Mouse (Mus musculus): ENCODE data around the gene Fam117a. TPM values are rescaled to one million over a fixed set of nuclear protein-coding genes. Genes with fewer than 3 reads are reported as not detected.
"Not testable (repeated sequence)": the region's sequence is repeated elsewhere in the genome, so short reads cannot be mapped to it uniquely, and the experiment has no call there.

The Fam117a gene
- polyA plus RNA-seq, 1 experiment: 28.6 TPM

DNA sequence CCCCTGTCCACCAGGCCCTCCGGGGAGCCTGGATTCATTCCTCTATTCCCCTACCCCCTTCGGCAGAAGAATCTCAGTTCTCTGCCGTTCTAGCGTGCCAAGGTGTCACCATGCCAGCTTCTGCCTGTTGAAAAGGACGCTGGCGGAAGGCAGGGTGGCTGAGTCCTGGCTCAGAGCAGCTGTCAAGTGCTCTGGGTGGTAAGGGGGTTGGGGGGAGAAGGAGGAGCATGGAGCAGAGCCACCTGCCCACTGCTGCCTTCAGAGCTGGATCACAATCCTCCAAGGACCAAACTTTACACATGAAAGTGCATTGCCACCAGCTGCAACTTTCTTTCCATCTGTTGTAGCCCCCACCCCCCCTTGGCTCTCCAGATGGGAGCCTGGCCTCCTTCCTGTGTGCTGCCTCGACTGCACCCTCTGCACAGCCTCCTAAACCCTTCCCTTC lies 55.4 kb downstream of the Fam117a start:
- DNase-seq (ENCODE audit: low read depth): peak; percentile 80

DNA sequence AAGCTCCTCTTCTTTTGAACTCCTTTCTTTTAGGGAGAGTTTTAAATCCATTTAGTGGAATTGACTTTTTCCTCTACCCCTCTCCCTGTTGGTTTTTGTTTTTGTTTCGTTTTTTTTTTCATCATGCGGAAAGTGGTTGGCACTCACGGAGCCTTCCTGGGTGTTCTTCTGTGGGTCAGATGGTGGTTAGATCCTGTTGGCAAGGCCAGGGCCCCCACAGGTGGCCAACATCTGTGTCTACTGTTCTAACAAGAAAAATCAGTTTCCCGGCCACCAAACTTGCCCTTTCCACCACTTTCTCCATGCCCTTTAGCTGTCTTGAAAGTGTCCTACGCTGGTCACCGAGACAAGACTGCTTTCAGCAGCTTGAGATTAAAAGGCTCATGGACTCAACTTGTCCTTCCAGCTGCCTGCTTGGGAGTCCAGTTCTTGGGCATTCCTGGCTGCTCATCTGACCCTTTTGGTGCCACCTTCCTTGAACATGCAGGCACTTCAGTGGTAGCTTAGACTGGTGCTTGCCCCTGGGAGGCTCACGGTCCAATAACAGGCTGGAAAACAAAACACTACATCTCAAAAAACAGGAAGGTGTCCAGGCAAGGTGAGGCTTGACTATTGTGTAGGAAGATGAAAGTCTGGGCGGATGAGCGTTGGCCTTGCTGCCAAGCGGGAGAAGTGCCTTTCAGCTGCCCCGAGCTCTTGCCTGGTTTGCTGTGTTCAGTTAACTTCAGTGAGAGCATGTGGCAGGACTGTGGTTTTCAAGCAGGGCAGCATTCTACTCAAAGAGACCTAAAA lies 56.1 kb downstream of the Fam117a start:
- peak; percentile 82 for DNase-seq (ENCODE audit: low read depth)

DNA sequence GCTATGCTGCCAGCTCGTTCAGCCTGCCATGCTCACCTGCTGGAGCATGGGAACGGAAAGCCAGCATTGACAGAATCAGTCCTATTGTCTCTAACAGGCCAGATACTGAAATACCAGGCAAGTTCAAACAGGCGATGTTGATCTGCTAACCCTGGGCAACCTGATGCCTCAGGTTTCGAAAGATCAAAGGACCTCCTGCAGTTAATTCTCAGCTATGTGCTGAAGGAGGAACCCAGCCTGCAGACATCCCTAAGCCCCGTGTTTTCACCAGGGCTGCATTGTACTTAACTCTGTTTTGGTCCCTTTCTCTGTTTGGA lies 56.6 kb downstream of the Fam117a start:
- peak; percentile 94 for DNase-seq (ENCODE audit: low read depth)

- no peak for DNase-seq (ENCODE audit: low read depth)
These were observed 57.3 kb downstream of the Fam117a start for GRCm38 (mm10) chr11:95394112-95394511.

GRCm38 (mm10) chr11:95396548-95396947 lies 59.7 kb downstream of the Fam117a start:
- peak; percentile 83 for DNase-seq (ENCODE audit: low read depth)

DNA sequence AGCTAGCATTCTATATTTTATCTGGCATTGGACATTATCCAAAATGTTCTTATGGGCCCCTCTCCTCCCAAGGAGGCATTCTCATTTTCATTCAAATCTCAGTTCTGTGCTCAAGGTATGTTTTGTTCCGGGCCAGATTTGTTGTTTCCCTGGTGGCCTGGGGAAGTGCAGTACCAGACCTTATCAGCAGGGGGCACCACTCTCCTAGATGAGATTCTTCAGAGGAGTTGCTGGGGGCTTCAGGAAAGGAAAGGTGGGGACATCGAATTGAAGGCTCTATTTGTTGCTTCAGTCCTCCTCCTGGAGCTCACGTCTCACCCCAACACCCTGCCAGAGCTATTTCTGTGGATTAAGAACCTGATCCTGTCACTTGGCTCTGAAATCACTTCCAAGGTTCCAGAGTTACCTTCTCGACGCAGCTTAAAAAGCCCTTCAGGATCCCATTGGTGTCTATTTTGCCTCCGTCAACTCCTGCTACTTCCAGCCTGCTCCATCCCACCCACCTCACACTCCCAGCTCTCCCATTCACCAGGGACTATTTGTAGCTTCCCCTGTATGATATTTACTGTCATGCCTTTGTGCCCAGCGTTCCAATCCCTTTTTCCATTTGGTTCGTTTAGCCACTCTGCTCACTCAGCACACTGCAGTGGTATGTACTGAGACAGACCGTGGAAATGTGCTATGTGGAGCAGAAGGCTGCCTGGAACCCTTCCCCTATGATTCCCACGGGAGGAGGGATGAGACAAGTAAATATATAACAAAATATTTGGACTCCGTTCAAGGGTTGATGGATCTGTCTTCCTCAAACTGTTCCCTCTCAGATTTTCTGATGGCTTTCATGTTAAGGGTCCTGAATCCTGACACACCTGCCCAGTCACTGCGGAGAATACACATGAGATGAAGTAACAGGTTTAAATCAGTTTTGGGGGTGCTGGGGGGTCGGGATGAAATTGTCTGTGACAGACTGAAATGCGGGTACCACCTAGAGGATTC lies 61.3 kb downstream of the Fam117a start:
- DNase-seq (ENCODE audit: low read depth): no peak

DNA sequence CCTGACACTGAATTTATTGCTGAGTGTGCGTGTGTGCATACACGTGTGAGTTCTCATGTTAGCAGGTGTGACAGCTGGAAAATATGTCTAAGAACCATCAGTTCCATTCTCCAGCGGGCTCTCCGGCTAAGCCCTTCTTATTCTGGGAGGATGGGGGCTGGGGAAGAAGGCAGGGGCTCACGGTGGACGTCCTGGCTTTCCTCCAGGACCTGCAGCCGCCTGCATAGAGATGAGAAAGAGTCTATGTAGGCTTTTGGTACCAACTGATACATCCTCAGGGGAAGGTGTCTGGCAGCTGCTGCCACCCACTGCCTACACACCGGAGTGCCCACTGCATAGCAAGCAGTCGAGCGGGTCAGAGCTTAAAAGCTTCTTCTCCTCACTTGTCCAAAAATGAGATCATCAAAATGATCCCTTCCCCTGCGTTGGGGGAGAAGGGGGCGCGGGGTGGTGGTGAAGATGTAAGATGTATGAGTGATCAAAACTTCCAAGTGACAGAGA lies 62.8 kb downstream of the Fam117a start:
- DNase-seq (ENCODE audit: low read depth): no peak

GRCm38 (mm10) chr11:95401568-95401967 lies 64.8 kb downstream of the Fam117a start:
- DNase-seq (ENCODE audit: low read depth): no peak

GRCm38 (mm10) chr11:95402196-95402595 lies 65.4 kb downstream of the Fam117a start:
- no peak for DNase-seq (ENCODE audit: low read depth)

GRCm38 (mm10) chr11:95402658-95403101 lies 65.9 kb downstream of the Fam117a start:
- DNase-seq (ENCODE audit: low read depth): peak; percentile 75

- no peak for DNase-seq (ENCODE audit: low read depth)
These were observed 66.8 kb downstream of the Fam117a start for GRCm38 (mm10) chr11:95403382-95404340.

DNA sequence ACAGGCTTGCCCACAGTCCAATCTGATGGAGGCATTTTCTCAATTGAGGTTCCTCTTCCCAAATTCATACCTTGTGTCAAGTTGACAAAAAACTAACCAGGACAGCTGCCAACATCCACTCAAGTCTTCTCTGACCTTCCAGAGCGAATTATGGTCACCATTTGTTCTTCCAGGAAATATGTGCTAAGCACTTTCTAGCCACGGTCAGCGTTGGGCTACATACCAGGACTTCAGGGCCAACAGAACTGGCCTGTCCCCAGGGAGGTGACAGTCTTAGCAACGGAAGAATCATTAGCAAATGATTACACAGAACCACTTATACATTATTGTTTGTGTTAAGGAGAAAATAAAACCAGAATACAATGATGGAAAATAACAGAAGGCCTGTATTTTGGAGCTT lies 69.0 kb downstream of the Fam117a start:
- DNase-seq (ENCODE audit: low read depth): no peak

- DNase-seq (ENCODE audit: low read depth): not testable (repeated sequence)
These were observed 69.6 kb downstream of the Fam117a start for GRCm38 (mm10) chr11:95406398-95406797.

- no peak for DNase-seq (ENCODE audit: low read depth)
These were observed 72.8 kb downstream of the Fam117a start for GRCm38 (mm10) chr11:95409450-95410112.

DNA sequence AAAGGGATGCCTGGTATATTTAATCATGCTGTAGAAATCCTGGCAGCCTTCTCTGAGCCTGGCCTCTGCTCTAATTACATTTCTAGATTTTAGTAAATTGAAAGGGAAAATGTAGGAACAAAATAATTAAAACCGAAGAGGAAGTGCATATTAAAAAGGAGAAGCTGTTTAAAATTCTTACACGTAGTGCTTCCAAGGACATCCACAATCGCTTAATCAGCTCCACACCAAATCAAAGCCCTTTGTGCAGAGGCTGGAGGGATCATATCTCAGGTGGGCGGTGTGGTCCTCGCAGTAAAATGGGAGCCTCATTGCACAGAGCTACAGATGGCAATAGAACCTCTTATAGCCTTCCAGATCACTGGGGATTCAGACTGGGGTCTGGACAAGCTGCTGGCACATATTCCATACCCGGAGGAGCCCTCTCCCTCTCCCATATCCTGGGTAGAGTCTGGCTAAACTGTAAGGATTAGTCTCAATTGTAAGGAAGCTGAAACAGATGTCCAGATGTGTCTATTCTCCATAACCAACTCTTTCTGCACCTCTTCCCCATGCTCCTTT lies 74.7 kb downstream of the Fam117a start:
- no peak for DNase-seq (ENCODE audit: low read depth)

- DNase-seq (ENCODE audit: low read depth): peak; percentile 92
These were observed 75.8 kb downstream of the Fam117a start for GRCm38 (mm10) chr11:95412615-95413014.

GRCm38 (mm10) chr11:95413641-95414535 lies 77.1 kb downstream of the Fam117a start, which contains the start of gene Spop:
Spop (plus strand) TSS chr11:95414080.
- DNase-seq (ENCODE audit: low read depth): no peak

- DNase-seq (ENCODE audit: low read depth): no peak
These were observed 77.8 kb downstream of the Fam117a start for GRCm38 (mm10) chr11:95414536-95415161.

GRCm38 (mm10) chr11:95415931-95416330 lies 79.1 kb downstream of the Fam117a start:
- no peak for DNase-seq (ENCODE audit: low read depth)

Measured in gonadal fat pad, adult 2 months (tissue).